Mouse (Mus musculus) lung, postnatal 14 days (tissue): ENCODE results near the gene Tbc1d17.

ENCODE experiments used
- DNase-seq: peaks from one replicate; pipeline ENCODE4 v3.0.0; 2021

The Tbc1d17 gene

DNA sequence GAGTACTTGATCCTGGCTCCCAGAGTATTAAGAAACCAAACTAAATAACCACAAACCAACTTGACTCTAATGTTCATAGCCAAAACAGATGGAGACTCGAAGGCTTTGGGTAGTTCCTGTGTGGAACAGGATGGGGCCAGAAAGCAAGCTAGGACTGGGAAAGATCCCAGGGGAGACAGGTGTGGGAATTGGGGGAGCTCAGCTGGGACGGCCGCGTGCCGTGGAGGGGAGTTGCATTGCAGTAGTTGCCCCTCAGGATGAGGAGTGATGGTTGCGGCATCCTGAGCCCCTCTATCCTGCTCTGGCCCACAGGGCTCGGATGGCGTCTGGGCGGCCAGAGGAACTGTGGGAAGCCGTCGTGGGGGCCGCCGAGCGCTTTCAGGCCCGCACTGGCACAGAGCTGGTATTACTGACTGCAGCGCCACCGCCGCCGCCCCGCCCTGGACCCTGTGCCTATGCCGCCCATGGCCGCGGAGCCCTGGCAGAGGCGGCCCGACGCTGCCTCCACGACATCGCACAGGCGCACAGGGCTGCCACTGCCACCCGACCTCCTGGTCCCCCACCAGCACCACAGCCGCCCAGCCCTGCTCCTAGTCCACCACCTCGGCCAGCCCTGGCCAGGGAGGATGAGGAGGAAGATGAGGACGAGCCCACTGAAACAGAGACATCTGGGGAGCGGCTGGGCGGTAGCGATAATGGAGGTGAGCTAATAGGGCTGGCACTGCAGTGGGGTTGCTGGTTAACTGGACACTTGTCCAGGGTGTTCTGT lies 3.6 kb upstream of the Tbc1d17 start:
- DNase-seq, result no peak

DNA sequence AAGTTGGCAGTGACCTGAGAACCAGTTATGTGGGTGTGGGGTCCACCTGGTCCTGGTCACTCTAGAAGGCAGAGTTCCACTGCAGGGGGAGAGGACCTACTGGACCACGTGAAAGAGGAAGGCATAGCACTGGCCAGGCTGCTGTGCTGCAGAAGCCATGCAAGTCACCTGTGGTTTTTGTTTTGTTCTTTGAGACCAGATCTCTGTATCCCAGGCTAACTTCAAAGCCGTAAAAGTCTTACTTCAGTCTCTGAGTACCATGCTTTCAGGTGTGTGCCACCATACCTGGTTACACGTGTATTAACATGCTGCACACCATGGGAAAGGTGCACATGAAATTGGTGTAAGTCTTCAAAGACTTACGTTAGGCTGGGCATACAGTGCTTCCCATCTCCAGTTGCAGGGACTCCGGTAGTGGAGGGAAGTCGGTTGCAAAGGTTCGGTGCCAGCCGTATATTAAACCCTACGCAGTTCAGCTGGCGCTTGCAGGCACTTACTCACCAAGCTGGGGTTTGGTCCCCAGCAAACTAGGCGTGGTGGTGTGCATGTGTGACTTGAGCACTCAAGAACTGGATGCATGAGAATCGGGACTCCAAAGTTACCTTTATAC lies 2.9 kb upstream of the Tbc1d17 start:
- no peak for DNase-seq

DNA sequence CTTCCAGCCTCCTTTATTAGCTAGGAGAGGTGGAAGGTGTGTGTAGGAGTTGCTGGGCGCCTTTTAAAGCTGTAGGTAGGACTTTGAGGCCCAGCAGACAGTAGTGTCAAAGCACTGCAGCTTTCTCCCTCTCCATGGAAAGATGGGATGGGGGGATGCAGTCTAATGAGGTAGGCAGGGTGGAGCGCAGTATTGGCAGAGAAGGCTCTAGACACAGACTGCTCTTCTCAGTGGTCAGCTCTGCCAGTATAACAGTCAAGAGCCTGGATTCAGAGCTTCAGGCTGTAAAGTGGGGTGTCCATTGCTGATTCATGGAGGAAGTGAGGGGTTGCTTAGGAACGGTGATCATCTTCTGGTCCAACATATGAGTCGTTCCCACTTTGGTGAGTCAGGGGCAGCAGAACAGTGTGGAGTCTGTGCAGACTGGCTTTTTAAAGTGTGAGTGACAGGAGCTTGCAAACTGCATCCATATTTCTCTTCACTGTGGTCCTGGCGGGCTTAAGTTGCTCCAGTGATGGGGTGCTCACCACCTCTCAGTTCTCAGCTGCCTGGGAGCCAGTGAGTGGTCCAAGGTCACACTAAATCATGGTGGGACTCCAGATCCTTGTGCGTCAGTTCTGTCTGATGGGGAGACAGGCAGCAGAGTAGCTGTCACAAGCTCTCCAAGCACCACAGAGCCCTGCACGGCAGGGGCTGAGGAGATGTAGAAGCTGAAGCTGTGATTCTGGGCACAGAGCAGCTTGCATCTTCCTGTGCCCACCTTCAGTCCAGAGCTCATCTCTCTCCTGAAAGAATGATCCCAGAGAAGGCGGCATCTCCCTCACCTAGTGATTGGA lies 2.1 kb upstream of the Tbc1d17 start:
- DNase-seq, result no peak

DNA sequence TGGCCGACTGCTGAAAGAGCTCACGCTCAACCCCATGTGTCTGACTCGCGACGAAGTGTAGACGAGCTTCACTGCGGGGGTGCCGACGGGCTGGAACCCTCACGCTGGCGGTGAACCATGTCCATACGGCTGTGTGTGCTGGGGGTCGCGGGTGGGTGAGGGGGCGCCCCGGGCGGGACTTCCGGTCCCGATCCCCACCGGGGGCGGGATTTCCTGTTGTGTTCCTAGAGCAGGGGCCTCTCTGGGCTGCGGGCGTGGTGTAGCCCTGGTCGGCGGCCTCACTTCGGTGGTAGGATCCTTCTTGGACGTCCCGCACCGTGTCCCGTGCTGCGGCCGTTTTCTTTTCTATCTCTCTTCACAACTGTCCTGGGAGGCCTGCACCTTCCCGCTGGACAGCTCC lies 1.3 kb upstream of the Tbc1d17 start:
- DNase-seq, result peak; percentile 81

DNA sequence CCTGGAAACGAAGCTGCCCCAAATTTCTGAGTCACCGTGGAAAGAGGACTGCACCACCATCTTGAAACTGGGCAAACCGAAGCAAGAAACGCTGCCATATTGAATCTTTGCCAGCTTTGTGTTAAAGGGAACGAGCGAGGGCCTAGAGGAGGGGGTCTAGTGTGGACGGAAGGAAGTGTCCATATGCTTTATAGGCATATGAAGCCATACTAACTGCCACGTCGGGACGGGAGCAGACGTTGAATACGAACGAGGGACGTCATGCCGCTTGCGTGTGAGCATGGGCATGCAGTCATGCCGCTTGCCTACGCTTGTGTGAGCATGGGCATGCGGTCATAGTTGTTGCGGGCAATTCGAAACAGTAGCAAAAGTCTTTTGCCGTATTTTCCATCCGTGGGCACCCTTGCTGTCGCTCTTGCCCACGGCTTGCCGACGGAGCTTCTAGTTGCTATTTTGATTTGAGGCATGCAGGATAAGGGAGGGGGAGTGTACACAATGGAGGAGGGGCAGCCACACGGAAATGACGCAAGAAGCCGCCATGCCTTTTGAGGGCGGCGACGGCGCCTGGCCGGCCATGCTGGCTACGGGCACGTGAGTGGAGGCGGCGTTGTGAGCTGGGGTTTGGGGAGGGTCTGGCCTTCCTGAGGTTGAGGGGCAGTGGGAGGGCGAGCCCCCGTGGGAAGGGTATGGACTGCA lies 685 bp upstream of the Tbc1d17 start:
- DNase-seq, result peak; percentile 91

DNA sequence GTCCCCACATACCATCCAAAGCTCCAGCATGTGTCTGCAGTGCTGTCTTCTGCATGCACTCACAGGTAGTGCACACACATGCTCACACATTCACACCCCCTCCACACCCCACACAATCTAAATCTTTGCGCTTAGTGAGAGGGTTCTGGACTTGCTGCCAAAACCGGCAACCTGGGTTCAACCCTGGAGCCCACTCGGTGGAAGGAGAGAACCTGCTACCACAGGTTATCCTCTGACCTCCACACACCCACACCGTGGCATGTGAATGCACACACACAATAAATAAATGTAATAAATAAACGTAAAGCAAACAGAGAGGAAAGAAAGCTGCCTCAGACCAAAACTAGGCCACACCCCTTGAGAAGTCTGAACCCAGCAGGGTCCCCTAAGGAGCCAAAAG lies 1.1 kb downstream of the Tbc1d17 start:
- DNase-seq, result no peak

DNA sequence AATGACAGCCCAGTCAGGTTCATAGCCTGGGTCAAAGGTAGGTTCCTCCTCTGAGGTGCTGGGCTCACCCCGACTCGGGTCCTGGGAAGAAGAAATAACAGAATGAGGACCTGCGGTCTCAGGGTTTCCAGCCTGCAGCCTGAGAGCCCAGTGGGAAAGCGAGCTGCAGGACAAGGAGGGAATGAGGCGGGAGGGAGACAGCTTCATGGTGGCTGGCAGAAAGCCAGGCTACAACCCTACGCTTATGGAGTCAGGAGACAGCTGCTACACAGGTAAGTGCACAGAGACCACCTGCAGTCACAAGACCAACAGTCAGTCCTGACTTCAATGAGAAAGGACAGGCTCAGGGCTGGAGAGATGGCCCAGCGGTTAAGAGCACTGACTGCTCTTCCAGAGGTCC lies 2.1 kb downstream of the Tbc1d17 start:
- DNase-seq, result no peak

DNA sequence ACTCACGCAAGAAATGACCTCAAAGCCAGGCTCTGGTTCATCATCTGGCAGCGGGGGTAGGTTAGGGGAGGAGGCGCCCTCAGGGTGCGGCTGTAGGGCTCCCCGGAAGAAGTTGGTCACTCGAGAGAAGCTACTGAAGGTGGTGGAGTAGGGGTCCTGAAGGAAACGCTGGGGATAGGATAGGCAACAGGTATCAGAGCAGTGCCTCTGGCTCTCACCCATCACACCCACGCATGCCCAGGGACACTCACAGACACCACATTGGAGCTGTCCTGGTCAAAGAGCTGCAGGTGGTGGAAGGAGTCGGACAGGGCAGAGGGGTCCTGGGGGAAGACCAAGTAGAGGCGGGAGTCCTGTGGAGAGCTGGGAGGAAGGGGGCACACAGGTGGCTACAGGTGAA lies 3.9 kb downstream of the Tbc1d17 start:
- no peak for DNase-seq

DNA sequence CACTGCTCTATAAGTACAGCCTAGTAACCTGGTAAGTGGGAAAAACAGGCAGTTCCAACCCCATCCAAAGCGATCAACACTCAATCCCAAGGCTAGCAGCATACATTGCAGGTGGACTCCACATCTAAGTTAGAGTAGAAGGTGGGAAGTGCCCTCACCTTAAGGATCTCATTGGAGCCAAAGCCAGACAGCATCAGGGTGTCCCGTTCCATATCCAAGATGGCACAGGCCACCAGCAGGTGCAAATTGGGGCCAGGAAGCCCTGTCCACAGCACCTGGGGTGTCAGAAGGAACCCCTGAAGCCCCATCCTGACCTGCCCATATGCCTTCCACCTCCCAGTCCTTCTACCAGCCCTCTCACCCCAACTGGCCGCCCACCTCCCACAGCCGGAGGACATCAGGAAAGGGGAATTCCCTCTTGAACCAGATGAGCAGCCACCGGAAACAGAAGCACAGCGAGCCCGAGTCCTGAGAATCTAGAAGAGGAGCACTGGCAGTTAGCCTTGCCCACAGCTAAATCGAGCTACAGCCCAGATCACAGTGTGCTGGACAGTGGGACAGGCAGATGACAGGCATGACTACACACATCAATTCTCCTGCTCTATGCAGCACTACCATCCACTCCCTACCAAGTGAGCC lies 6.9 kb downstream of the Tbc1d17 start:
- no peak for DNase-seq

DNA sequence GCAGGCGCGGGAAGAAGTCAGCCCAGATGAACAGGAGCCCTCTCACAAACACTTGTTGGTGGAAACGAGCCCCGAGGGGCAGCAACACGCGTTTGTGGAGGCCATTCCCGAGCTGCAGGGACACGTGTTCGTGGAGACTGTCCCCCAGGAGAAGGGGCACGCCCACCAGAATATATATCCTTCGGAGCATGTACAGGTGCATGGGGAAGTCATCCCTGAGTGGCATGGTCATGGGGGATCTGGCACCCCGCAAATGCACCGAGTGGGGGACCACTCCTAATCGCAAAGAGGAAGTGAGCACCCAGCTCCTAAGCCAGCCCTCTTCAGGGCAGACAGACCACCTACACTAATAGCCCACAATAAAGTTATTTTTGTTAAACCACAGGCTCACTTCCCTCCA lies 8.5 kb downstream of the Tbc1d17 start:
- DNase-seq, result no peak

DNA sequence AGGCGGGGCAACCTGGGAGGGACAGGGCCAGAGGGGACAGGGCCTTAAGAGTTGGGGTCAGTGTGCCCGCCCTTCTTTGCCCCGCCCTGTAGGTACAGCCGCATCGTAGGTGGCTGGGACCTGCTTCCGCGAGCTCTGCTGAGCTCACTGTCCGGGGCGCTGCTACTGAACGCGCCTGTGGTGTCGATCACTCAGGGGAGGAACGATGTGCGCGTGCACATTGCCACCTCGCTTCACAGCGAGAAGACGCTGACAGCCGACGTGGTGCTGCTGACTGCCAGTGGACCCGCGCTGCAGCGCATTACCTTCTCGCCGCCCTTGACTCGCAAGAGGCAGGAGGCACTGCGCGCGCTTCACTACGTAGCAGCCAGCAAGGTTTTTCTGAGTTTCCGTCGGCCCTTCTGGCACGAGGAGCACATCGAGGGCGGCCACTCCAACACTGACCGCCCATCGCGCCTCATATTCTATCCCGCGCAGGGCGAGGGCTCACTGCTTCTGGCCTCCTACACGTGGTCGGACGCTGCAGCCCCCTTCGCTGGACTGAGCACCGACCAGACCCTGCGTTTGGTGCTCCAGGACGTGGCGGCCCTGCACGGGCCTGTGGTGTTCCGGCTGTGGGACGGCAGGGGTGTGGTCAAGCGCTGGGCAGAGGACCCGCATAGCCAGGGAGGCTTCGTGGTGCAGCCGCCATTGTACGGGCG lies 9.2 kb downstream of the Tbc1d17 start:
- DNase-seq, result peak; percentile 34

DNA sequence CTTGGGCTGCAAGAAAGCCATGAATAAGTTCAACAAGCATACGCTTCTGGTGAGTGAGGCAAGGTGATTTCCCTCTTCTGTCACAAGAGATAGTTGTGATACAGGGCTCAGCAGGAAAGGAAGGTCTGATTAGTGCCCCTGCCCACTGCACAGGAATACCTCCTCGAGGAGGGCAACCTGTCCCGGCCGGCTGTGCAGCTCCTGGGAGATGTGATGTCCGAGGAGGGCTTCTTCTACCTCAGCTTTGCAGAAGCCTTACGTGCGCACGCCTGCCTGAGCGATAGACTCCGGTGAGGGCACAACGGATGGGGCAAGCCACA lies 9.7 kb downstream of the Tbc1d17 start:
- DNase-seq, result no peak

DNA sequence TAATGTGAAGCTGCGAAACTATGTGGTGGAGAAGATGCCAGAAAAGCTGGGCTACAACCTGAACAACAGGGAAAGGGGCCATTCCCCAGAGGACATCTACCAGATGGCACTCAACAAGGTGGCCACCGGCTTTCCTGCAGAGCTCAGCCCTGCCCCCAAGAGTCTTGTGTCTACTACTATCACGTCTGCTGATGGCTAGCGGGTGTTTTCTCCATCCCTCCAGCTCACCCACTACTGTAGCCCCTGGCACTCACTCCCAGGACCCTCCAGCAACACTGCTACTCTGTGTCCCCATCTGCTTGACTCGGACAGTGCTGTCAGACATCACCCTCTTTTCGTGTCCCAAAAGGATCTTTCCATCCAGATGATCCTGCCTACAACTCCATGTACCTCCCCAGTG lies 10.8 kb downstream of the Tbc1d17 start:
- no peak for DNase-seq

DNA sequence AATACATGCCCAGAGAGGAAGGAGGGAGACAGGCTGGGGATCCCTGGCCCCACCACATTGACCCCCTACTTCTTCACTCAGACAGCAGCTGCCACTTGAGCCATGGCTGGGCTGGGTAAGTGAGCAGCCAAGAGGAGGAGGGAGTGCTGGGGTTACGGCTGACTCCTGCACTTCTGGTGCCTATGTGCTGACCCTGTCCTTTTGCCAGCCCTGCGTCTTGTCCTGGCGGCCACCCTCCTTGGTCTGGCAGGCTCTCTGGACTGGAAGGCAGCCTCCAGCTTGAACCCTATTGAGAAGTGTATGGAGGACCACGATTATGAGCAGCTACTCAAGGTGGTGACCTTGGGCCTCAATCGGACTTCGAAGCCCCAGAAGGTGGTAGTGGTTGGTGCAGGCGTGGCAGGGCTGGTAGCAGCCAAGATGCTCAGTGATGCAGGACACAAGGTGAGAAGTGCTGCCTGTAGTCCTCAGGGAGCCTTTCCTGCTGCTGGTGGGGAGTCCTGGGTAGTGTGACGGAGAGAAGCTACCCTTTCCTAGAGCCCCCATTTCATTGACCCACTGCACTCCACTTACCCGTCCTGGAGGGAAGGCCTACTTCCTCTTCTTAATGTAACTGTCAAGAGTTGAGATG lies 12.3 kb downstream of the Tbc1d17 start:
- DNase-seq, result no peak

DNA sequence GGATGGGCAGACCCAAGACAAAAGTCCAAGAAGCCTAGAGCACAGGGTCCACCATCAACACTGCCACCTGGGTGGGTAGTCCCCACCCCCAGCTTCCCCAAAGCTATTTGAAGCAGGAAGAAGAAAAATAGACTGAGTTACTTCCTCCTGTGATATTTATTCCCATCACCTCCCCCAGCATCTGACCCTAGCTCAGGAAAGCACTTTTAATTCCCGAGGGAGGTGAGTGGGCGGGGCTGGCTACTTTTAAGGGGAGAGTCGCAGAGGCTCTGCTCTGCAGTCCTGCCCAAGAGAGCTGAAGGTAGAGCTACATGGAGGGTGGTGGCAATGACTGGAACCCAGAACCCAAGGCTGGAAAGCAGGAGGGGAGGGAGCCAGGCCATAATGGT lies 12.9 kb downstream of the Tbc1d17 start:
- DNase-seq, result no peak

DNA sequence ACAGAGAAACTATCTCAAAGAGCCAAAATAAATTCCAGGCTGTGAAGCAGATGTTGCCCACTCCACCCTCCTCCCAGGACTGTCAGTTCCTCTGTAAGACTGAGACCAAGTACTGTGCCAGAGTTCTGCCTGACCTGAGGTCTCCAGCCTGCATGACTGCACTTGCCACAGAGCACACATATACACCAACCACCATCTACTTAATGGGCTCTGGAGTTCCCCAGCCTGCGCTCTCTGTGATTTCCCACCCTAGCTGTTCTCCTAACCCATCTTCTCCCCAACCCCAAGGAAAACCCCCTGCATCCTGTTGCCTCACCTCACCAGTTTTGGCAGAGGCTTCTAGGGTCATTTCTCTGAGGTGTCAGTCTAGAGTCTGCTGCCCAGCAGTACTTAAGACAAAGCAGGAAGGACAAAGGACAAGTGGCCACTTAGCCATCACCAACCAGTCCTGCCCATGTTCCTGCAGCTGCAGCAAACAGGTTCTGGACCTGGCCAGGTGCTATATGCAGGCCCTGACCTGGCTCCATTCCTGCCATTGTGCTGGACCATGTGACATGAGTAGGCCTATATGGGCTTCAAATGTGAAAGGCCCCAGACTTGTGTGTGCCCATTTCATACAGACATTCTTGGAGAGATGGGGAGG lies 13.4 kb downstream of the Tbc1d17 start:
- DNase-seq, result no peak

DNA sequence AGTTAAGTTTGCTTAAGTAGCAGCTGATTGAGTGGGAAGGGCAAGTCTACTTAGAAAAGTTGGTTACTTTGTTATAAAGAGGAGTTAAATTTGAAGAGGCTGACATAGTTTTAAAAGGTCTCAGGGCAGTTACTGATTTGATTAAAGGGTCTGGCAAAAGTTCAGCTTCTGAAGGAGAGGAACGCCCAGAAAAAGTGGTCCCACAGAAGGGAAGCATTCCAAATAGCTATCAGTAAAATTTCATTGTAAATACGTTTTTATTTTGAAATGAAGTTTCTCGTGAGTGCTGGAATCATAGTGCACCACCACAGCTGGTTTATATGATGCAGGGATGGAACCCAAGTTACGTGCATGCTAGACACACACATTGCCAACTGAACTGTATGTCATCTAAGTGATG lies 16.1 kb downstream of the Tbc1d17 start:
- no peak for DNase-seq

DNA sequence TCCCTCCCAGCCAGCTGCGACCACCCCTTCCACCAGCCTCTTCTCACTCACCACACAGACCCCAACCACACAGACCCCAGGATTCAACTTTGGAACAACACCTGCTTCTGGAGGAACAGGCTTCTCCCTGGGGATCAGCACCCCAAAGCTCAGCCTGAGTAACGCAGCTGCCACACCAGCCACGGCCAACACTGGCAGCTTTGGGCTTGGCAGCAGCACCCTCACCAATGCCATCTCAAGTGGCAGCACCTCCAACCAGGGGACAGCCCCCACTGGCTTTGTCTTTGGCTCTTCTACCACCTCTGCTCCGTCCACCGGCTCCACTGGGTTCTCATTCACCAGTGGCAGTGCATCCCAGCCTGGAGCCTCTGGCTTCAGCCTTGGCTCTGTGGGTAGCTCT lies 20.2 kb downstream of the Tbc1d17 start:
- no peak for DNase-seq

DNA sequence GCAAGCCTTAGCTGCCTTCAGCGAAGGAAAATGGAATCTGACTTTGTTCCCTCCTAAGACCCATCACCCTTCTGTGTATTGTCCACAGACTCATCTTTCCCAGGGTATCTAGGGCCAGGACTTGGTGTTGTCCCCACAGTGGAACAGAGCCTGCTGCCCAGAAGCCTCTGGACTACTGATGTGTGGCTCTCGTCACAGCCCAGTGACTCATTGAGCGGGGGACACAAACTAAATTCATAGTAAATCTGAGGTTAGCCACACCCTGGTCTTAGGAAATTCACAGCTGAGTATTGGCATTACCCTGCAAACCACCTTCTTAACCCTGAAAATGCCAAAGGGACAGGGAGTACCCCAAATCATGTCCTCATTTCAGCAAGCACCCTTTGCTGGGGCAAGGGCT lies 22.1 kb downstream of the Tbc1d17 start:
- DNase-seq, result no peak

DNA sequence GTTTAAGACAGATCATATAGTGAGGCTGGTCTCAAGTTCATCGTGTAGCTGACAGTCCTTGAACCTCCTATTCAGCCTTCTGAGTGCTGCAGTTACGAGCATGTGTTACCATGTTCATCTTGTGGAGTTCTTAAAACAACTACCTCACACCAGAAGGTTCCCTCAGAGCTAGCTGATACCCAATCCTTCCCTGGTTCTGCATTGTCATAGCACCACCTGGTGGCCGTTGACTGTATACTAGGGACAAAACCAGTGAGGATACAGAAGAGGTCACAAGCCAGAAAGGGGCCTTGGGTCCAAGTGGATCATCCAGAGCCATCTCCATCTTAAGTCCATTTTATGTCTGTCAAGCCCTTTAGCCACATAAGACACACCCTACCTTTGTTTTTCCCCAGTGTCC lies 24.0 kb downstream of the Tbc1d17 start:
- peak; percentile 90 for DNase-seq

DNA sequence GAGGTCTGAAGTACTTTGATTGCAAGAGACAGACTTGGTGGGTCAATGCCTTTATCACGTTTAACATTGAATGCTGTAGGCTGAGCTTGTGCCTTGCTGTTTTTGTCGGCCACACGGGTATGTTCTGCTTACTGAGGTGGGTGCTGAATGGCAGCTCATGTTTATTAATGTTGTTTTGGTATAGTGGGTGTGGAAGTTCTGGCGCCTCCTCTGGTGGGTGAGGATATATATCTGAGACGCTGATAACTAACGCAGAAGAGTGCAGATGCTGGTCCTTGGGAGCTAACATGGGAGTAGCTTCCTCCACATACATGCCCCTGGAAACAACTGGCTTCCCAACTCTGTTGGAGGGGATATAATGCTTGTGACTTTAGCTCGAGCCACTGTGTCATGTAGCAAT lies 25.5 kb downstream of the Tbc1d17 start:
- DNase-seq, result no peak
